Mouse (Mus musculus): ENCODE measurements around the gene Vgll4. TPM values are rescaled to one million over a fixed set of nuclear protein-coding genes. Genes with fewer than 3 reads are reported as not detected.

Vgll4 gene
- total and polyA plus RNA-seq, 2 experiments from 2014 or later, result 49.4 to 85.4 TPM

DNA sequence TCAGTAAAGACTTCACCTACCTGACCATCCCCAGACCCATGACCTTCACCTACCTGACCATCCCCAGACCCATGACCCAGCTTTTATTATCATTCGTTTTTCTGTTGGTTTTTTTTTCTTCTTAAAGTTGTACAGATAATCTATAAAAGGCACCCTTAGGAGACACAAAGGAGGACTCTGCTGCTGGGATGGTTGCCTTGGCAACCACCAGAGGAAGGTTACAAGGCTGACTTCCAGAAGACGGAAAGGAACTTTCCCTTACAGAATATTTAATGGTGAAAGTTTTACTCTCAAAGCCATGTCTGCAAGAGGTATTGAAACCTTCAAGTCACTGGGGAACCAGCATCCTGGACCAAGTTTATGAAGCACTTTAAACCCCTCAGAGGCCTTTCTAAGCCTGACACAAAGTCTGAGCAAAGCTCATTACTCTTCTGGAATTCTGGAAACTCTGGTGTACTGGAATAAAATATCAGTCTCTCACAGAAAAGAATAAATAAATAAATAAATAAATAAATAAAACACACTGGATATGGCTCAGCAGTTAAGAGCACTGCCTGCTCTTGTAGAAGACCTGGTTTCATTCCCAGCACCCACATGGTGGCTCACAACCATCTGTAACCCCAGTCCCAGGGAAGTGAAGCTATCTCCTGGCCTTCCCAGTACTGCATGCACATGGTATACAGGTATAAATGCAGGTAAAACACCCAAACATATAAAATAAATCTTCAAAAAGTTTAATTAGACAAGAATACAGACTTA, 3.2 kb downstream of the Vgll4 start:
- H3K4me3 ChIP-seq (ENCODE audit: low read length), result no peak overlapping the region
- H3K36me3 ChIP-seq (ENCODE audit: insufficient read depth, low read length), result no peaks in the 10 kb centered on the region
- TF ChIP-seq CTCF (IDR thresholded peaks at IDR 0.05; ENCODE audit: low read depth), result no peak
- DNase-seq (ENCODE audit: low spot score) (no peak), ATAC-seq (no peak)
- peak overlapping the region; percentile 96; the same call in 1 of the 2 replicates for H3K4me2 ChIP-seq (ENCODE audit: low read depth, low read length)
- H3K27ac ChIP-seq, result no peak overlapping the region
- WGBS, result 18% methylated on average over 2 of the region's 2 CpGs
- H3K9me3 ChIP-seq (ENCODE audit: low read length), result no peaks in the 10 kb centered on the region
- H3K27me3 ChIP-seq (ENCODE audit: insufficient read depth, low read length), result no peaks in the 10 kb centered on the region
- H3K4me1 ChIP-seq (ENCODE audit: insufficient read depth, low read length), result no peaks in the 10 kb centered on the region
- H3K9ac ChIP-seq (replicated peaks; ENCODE audit: low read length), result no peak overlapping the region

DNA sequence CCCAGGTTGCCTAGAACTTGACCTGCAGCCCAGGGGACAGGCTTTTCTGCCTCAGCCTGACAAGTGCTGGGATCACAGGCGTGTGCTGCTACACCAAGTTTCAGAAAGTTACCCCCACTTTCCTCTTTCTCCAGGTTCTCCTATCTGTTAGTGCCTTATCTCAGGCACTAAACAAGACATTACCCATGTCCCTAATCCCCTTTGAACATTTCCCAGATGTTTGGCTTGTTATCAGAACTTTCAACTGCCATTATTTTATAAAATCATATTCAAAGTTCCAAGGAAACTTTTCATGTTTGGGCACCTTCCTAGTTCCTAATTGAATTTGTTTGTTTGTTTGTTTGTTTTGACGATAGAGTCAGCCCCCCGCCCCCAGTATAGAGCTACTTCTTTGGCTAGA, 4.0 kb downstream of the Vgll4 start:
- DNase-seq (ENCODE audit: low spot score) (no peak), ATAC-seq (no peak)
- Histone ChIP-seq H3K9me3 (ENCODE audit: low read length) (no peaks in the 10 kb centered on the region), H3K27me3 (ENCODE audit: insufficient read depth, low read length) (no peaks in the 10 kb centered on the region), H3K36me3 (ENCODE audit: insufficient read depth, low read length) (no peaks in the 10 kb centered on the region), H3K4me3 (ENCODE audit: low read length) (no peak overlapping the region), H3K4me2 (ENCODE audit: low read depth, low read length) (no peak overlapping the region), H3K4me1 (ENCODE audit: insufficient read depth, low read length) (no peaks in the 10 kb centered on the region), H3K9ac (replicated peaks; ENCODE audit: low read length) (no peak overlapping the region), H3K27ac (no peak overlapping the region)
- WGBS, result 83% methylated on average over 3 of the region's 3 CpGs
- no peak for TF ChIP-seq CTCF (IDR thresholded peaks at IDR 0.05; ENCODE audit: low read depth)

DNA sequence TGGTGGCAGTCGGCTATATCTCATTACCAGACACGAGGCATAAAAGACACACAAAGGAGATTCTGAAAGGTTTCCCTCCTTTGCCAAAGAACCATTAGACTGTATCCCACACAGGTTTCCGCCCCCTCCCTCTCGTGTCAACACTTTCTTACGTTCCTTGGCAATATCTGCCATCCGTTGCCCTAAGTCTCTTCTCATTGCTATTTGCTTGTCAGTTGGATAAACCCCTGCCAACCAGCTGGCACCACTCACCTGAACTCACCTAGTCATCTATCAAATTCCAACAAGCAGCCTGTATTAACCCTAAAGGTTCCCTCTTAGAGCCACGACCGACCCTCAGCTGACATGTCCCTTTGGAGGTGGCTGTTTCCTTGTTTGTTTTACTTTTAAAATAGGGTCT, 4.4 kb downstream of the Vgll4 start:
- 80% methylated on average over 8 of the region's 8 CpGs for WGBS
- H3K27me3 ChIP-seq (ENCODE audit: insufficient read depth, low read length), result no peaks in the 10 kb centered on the region
- no peak overlapping the region for H3K9ac ChIP-seq (replicated peaks; ENCODE audit: low read length)
- DNase-seq (ENCODE audit: low spot score) (no peak), ATAC-seq (no peak)
- TF ChIP-seq CTCF (IDR thresholded peaks at IDR 0.05; ENCODE audit: low read depth), result no peak
- H3K9me3 ChIP-seq (ENCODE audit: low read length), result no peaks in the 10 kb centered on the region
- H3K36me3 ChIP-seq (ENCODE audit: insufficient read depth, low read length), result no peaks in the 10 kb centered on the region
- H3K4me3 ChIP-seq (ENCODE audit: low read length), result no peak overlapping the region
- no peaks in the 10 kb centered on the region for H3K4me1 ChIP-seq (ENCODE audit: insufficient read depth, low read length)
- no peak overlapping the region for H3K27ac ChIP-seq
- no peak overlapping the region for H3K4me2 ChIP-seq (ENCODE audit: low read depth, low read length)

DNA sequence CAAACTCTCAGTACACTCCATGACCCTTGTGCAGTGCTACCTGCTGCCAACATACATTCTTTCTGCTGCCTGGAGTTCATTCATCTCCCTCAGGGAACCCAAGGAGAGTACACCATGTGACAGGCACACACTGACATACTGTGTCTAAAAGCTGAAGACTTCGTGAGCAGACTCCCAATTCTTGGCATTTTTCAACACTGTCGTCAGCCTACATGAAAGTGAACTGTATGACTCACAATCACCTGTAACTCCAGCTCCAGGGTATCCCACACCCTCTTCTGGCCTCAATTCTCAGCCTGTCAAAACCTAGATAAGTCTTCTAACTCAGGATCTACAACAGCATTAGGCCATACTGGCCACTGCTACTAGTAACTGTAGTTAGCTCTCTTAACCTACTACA, 5.6 kb downstream of the Vgll4 start:
- ATAC-seq, result no peak
- H3K36me3 ChIP-seq (ENCODE audit: insufficient read depth, low read length), result no peaks in the 10 kb centered on the region
- H3K9me3 ChIP-seq (ENCODE audit: low read length), result no peaks in the 10 kb centered on the region
- no peaks in the 10 kb centered on the region for H3K4me1 ChIP-seq (ENCODE audit: insufficient read depth, low read length)
- no peak for TF ChIP-seq CTCF (IDR thresholded peaks at IDR 0.05; ENCODE audit: low read depth)
- no peaks in the 10 kb centered on the region for H3K27me3 ChIP-seq (ENCODE audit: insufficient read depth, low read length)
- no peak overlapping the region for H3K4me2 ChIP-seq (ENCODE audit: low read depth, low read length)
- 72% methylated on average over 2 of the region's 2 CpGs for WGBS
- no peak overlapping the region for H3K4me3 ChIP-seq (ENCODE audit: low read length)
- DNase-seq (ENCODE audit: low spot score), result no peak
- no peak overlapping the region for H3K9ac ChIP-seq (replicated peaks; ENCODE audit: low read length)
- no peak overlapping the region for H3K27ac ChIP-seq

DNA sequence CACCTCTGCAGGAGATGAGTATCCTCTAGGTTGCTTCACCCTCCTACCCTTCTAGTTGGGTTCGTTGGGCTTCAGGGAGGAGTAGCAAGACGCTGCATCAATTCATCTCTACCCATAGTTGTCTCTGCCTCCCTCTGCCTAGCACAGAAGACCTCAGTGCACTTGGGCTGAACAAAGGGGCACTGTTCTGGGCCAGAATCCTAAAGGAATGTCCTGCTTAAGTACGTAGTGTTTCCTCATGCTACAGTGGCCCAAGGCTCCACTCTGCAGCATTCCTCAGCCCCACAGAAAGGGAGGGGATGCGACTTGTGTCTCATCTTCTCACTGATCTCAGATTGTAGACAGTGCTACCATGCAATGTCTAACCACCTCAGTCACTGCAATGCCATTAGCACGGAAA, 6.2 kb downstream of the Vgll4 start:
- TF ChIP-seq CTCF (IDR thresholded peaks at IDR 0.05; ENCODE audit: low read depth), result no peak
- no peak for ATAC-seq
- no peak overlapping the region for H3K4me3 ChIP-seq (ENCODE audit: low read length)
- H3K4me2 ChIP-seq (ENCODE audit: low read depth, low read length), result no peak overlapping the region
- no peaks in the 10 kb centered on the region for H3K36me3 ChIP-seq (ENCODE audit: insufficient read depth, low read length)
- H3K27me3 ChIP-seq (ENCODE audit: insufficient read depth, low read length), result no peaks in the 10 kb centered on the region
- no peak overlapping the region for H3K9ac ChIP-seq (replicated peaks; ENCODE audit: low read length)
- no peaks in the 10 kb centered on the region for H3K9me3 ChIP-seq (ENCODE audit: low read length)
- no peak for DNase-seq (ENCODE audit: low spot score)
- H3K27ac ChIP-seq, result no peak overlapping the region
- 63% methylated on average over 5 of the region's 5 CpGs for WGBS
- H3K4me1 ChIP-seq (ENCODE audit: insufficient read depth, low read length), result no peaks in the 10 kb centered on the region

DNA sequence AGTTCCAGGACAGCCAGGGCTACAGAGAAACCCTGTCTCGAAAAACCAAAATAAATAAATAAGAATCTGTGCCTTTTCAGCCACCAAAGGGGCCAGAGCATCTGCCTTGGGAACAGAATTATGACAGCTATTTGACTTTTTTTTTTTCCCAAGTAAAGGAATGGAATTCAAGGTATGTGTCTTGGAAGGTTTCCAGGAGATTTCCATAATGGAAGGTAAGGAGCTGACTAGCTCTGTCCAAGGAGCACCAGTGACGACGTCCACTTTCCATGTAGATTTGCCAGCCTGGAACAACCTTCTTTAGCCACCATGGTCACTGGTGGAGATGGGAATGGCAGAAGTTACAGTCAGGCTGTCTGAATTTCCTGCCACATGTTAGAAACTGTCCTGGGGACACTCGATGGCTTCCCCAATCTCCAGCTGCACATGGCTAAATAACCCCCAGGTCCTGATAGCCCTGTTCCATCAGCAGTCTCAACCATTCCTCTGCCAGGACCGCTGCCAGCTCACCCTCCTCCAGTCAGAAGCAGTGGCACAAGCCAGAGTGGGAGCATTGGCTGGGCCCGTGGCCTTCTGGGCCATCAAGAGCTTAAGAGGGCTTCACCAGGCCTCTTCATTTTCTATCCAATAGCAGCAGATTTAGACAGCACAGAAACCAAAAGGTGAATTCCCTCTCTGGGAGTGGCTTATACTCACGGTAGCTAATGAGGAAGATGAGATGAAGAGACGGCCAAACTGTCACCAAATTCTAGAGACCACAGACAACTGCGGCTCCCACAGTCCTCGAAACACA, 8.3 kb downstream of the Vgll4 start:
- Histone ChIP-seq H3K9me3 (ENCODE audit: low read length) (no peaks in the 10 kb centered on the region), H3K4me2 (ENCODE audit: low read depth, low read length) (no peak overlapping the region), H3K9ac (replicated peaks; ENCODE audit: low read length) (no peak overlapping the region), H3K36me3 (ENCODE audit: insufficient read depth, low read length) (no peaks in the 10 kb centered on the region), H3K4me1 (ENCODE audit: insufficient read depth, low read length) (no peaks in the 10 kb centered on the region), H3K4me3 (ENCODE audit: low read length) (no peak overlapping the region), H3K27ac (no peak overlapping the region), H3K27me3 (ENCODE audit: insufficient read depth, low read length) (no peaks in the 10 kb centered on the region)
- DNase-seq (ENCODE audit: low spot score) (no peak), ATAC-seq (no peak)
- TF ChIP-seq CTCF (IDR thresholded peaks at IDR 0.05; ENCODE audit: low read depth), result no peak
- WGBS, result 82% methylated on average over 10 of the region's 10 CpGs

DNA sequence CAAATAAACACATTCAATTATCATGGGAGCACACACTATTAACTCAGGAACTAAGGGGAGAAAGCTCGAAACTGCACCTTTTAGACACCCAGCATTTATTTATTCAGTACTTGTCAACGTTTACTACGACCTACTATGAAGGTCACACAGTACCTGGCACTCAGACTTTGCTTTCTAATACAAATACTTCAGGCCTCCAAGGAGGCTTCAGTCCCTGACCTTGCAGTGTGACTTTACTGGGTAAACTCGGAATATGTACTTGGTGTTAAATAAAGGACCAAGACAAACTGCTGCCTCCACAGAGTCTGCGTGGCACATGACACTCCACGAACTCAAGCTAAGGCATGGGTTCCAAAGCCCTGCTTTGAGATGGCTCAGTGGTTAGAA, 10.8 kb downstream of the Vgll4 start:
- Histone ChIP-seq H3K4me2 (ENCODE audit: low read depth, low read length) (no peak overlapping the region), H3K27ac (no peak overlapping the region), H3K4me1 (ENCODE audit: insufficient read depth, low read length) (no peaks in the 10 kb centered on the region), H3K4me3 (ENCODE audit: low read length) (no peak overlapping the region), H3K36me3 (ENCODE audit: insufficient read depth, low read length) (no peaks in the 10 kb centered on the region), H3K9me3 (ENCODE audit: low read length) (no peaks in the 10 kb centered on the region), H3K9ac (replicated peaks; ENCODE audit: low read length) (no peak overlapping the region), H3K27me3 (ENCODE audit: insufficient read depth, low read length) (no peaks in the 10 kb centered on the region)
- 89% methylated on average over 6 of the region's 6 CpGs for WGBS
- ATAC-seq, result no peak
- no peak for TF ChIP-seq CTCF (IDR thresholded peaks at IDR 0.05; ENCODE audit: low read depth)
- no peak for DNase-seq (ENCODE audit: low spot score)

Measured in hindbrain, postnatal 0 days (tissue).